Mouse (Mus musculus) intestine, embryonic 15.5 days (tissue): ENCODE data around the gene Ldb2. TPM values are rescaled to one million over a fixed set of nuclear protein-coding genes. Genes with fewer than 3 reads are reported as not detected.

Source experiments
- ATAC-seq: fragments of 200-750 bp; cut with Nextera tagmentation; 2 replicates; pipeline ENCODE4 v1.8.0; 2017; ENCODE audit warnings: moderate TSS enrichment, moderate library complexity
- H3K27ac ChIP-seq: fragments of 300-500 bp; sonication (generic); 2 replicates; pipeline ENCODE4 v1.5.1; 2015; ENCODE audit warnings: mild to moderate bottlenecking, inconsistent platforms
- H3K27me3 ChIP-seq: fragments of 300-500 bp; sonication (generic); replicated peaks from 2 replicates; pipeline ENCODE4 v1.6.1; 2015; ENCODE audit warnings: inconsistent platforms
- H3K36me3 ChIP-seq: fragments of 300-500 bp; sonication (generic); 2 replicates; pipeline ENCODE4 v1.6.1; 2015; ENCODE audit warnings: inconsistent platforms
- H3K4me1 ChIP-seq: fragments of 300-500 bp; sonication (generic); replicated peaks from 2 replicates; pipeline ENCODE4 v1.6.1; 2015; ENCODE audit warnings: inconsistent platforms
- H3K4me2 ChIP-seq: fragments of 300-500 bp; sonication (generic); replicated peaks from 2 replicates; pipeline ENCODE4 v1.6.1; 2015; ENCODE audit warnings: mild to moderate bottlenecking, inconsistent platforms
- H3K4me3 ChIP-seq: fragments of 300-500 bp; sonication (generic); replicated peaks from 2 replicates; pipeline ENCODE4 v1.5.1; 2015; ENCODE audit warnings: inconsistent platforms
- H3K9ac ChIP-seq: fragments of 300-500 bp; sonication (generic); 2 replicates; pipeline ENCODE4 v1.6.1; 2015; ENCODE audit warnings: inconsistent platforms
- H3K9me3 ChIP-seq: fragments of 300-500 bp; sonication (generic); 2 replicates; pipeline ENCODE4 v1.6.1; 2016; ENCODE audit warnings: inconsistent platforms
- WGBS: fragments of 180-500 bp; shearing (Covaris S2); methylation state at CpG from one replicate; pipeline ENCODE4 v1.1.7; 2015; 5-methylcytosine and 5-hydroxymethylcytosine counted together
- polyA plus RNA-seq: library from polyadenylated mRNA; unstranded; fragments of >200 nt; fragmentation: Nextera tagmentation; extraction: Ambion mirVana; gene quantifications from 2 replicates; pipeline ENCODE4 v1.2.1, GENCODE M21; 2015

Gene Ldb2
- polyA plus RNA-seq, 1 experiment from 2014 or later = 39.0 TPM

DNA sequence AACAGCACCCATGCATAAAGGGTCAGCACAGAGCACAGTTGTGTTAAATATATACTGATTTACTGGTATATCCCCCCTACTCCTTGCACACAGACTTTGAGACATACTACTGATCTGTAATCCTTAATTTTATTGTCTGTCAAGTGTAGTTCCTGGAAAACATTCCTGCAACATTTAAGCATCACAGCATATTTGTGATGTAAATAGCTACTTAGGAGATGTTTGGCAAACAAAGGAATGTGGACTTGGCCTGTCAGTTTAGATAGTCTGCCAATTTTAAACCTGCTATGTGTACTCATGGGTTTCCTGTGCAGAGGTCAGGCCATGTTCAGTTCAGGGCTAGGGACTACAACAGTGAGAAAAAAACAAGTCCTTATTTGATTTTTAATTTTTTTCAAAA, 246.3 kb downstream of the Ldb2 start:
- no peak overlapping the region for H3K9ac ChIP-seq
- no peaks in the 10 kb centered on the region for H3K36me3 ChIP-seq
- ATAC-seq = no peak
- no peaks in the 10 kb centered on the region for H3K27me3 ChIP-seq
- H3K27ac ChIP-seq = no peak overlapping the region
- H3K9me3 ChIP-seq = no peaks in the 10 kb centered on the region
- H3K4me1 ChIP-seq = no peaks in the 10 kb centered on the region
- no peak overlapping the region for H3K4me3 ChIP-seq
- H3K4me2 ChIP-seq = no peak overlapping the region

DNA sequence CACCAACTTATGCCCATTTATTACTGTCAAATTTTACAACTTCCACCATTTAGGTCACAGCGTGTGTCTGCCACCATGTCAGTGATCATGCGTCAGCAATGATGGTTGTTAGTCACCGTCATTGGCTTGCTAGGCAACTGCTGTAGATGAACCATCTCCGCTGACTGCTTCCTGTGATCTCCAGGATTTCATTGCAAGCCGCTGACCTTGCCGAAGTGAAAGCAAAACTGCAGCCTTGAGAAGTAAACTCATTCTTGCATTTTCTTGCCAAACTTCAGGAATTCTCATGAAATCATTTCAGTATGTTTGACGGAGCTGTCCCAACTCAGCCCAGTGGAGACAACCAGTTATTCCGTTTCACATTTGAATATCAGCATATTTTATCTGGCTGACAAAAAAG, 247.4 kb downstream of the Ldb2 start:
- WGBS = 85% methylated on average over 8 of the region's 8 CpGs
- Histone ChIP-seq H3K4me2 (no peak overlapping the region), H3K4me1 (no peaks in the 10 kb centered on the region), H3K36me3 (no peaks in the 10 kb centered on the region), H3K9me3 (no peaks in the 10 kb centered on the region), H3K27me3 (no peaks in the 10 kb centered on the region), H3K27ac (no peak overlapping the region), H3K4me3 (no peak overlapping the region), H3K9ac (no peak overlapping the region)
- no peak for ATAC-seq

DNA sequence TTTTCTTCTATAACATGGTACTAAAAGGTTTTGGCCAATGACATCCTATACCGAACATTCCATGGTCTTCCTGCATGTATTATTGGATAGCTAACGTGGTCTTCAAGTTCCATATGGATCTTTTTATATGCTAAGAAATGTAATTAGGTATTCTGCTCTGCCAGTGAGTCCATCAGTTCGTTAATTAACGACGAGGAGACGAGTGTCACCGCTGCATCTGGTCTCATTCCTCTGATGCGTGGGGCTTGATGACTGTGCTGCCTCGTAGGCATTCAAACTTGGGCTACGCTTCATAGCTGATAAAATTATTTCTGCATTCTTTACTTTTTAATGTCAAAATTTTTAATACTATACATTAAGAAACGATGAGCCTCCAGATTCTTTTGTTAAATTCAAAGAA, 251.0 kb downstream of the Ldb2 start:
- no peak overlapping the region for H3K4me2 ChIP-seq
- H3K27ac ChIP-seq = no peak overlapping the region
- no peaks in the 10 kb centered on the region for H3K27me3 ChIP-seq
- no peaks in the 10 kb centered on the region for H3K9me3 ChIP-seq
- H3K9ac ChIP-seq = no peak overlapping the region
- H3K4me1 ChIP-seq = no peaks in the 10 kb centered on the region
- no peak overlapping the region for H3K4me3 ChIP-seq
- no peak for ATAC-seq
- WGBS = 89% methylated on average over 11 of the region's 11 CpGs
- H3K36me3 ChIP-seq = no peaks in the 10 kb centered on the region

DNA sequence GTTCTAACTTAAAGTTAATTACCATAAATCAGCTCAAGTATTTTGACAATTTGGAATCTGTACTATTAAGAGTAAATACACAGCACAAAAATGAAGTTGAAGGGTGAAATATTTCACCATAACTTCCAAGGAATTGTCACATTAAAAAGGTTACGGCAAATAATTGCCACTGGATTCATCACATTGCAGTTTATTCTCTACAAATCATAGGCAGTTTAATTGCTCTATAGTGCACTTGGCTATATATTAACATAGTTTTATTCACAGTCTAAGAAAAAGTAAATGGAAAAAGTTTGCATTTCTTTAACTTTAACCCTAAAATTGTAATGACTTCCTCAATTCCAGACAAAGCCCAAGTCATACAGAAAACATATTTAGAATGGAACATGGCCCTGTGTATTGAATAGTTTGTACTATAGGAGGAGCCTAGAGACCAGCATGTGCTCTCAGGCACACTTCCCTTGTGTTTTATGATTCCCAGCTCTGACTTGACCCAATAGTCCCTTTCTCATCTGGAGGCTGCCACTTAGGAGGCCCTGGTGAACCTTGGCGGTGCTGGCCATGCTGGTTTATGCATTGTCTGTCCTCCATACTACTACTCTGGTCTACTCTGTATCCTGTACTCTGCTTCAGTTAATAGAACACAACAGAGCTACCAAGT, 255.9 kb downstream of the Ldb2 start:
- no peaks in the 10 kb centered on the region for H3K4me1 ChIP-seq
- no peaks in the 10 kb centered on the region for H3K27me3 ChIP-seq
- no peak overlapping the region for H3K4me2 ChIP-seq
- H3K9ac ChIP-seq = no peak overlapping the region
- H3K27ac ChIP-seq = no peak overlapping the region
- H3K9me3 ChIP-seq = no peaks in the 10 kb centered on the region
- ATAC-seq = no peak
- 80% methylated on average over 2 of the region's 2 CpGs for WGBS
- H3K4me3 ChIP-seq = no peak overlapping the region
- H3K36me3 ChIP-seq = no peaks in the 10 kb centered on the region

DNA sequence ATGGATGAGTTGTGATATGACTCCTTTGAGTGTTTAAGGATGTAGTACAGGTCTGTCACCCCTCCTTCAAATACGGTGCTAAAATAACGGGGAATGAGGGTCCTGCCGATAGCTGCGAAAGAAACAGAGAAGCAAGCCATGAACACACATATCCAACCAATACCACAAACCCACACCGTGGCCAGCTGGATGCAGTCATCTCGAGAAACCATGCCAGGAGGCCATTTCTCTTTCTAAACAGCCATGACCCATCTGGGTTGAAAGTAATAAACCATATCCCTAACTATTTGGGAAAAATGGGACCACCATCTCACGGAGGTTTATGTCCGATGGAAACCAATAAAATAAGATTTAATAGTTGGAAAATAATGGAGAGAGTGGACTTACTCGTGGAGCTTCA, 257.7 kb downstream of the Ldb2 start:
- H3K4me3 ChIP-seq = no peak overlapping the region
- no peaks in the 10 kb centered on the region for H3K36me3 ChIP-seq
- ATAC-seq = no peak
- no peaks in the 10 kb centered on the region for H3K9me3 ChIP-seq
- H3K4me1 ChIP-seq = no peaks in the 10 kb centered on the region
- no peak overlapping the region for H3K9ac ChIP-seq
- H3K4me2 ChIP-seq = no peak overlapping the region
- no peaks in the 10 kb centered on the region for H3K27me3 ChIP-seq
- no peak overlapping the region for H3K27ac ChIP-seq
- 71% methylated on average over 9 of the region's 9 CpGs for WGBS

DNA sequence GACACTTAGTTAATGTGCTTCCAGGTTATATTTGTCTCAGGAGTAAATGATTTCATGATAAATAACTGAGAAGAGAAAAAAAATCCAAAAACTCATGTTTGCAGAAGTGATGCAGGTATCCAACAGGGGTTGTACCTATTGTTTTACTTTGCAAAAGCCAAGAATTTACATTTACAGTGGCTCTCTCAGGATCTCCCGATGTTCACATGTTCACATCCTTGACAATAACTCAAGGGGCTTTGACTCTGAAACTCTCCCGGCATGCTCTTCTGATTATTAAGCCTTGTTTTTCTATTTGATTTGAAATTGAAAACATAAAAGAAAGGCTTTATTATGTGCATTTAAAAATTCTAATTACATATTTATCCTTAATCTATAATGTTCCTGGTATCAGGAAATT, 260.8 kb downstream of the Ldb2 start:
- Histone ChIP-seq H3K9ac (no peak overlapping the region), H3K4me3 (no peak overlapping the region), H3K4me1 (no peaks in the 10 kb centered on the region), H3K9me3 (no peaks in the 10 kb centered on the region), H3K27ac (no peak overlapping the region), H3K4me2 (no peak overlapping the region), H3K36me3 (no peaks in the 10 kb centered on the region), H3K27me3 (no peaks in the 10 kb centered on the region)
- 72% methylated on average over 2 of the region's 2 CpGs for WGBS
- no peak for ATAC-seq

DNA sequence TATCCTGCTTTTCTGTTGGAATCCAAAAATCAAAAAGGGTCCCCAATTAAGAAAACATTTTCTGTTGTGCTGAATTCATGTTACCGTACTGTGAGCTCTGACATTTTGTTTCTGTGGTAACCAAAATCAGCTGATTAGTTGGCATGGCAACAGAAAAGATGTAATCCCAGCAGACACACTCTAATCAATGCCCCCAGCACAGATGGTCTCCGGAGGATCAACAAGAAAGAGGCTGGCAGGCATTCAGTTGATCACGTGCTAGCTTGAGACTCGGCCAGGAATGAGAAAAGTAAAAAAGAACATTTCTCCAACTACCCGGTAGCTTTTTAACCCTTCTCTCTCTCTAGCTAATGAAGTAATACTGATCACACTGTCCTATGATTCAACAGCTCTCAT, 261.5 kb downstream of the Ldb2 start:
- WGBS = 28% methylated on average over 5 of the region's 5 CpGs
- H3K4me1 ChIP-seq = no peaks in the 10 kb centered on the region
- H3K4me3 ChIP-seq = no peak overlapping the region
- H3K9ac ChIP-seq = no peak overlapping the region
- no peak overlapping the region for H3K27ac ChIP-seq
- no peaks in the 10 kb centered on the region for H3K27me3 ChIP-seq
- ATAC-seq = no peak
- H3K9me3 ChIP-seq = no peaks in the 10 kb centered on the region
- no peaks in the 10 kb centered on the region for H3K36me3 ChIP-seq
- H3K4me2 ChIP-seq = no peak overlapping the region

DNA sequence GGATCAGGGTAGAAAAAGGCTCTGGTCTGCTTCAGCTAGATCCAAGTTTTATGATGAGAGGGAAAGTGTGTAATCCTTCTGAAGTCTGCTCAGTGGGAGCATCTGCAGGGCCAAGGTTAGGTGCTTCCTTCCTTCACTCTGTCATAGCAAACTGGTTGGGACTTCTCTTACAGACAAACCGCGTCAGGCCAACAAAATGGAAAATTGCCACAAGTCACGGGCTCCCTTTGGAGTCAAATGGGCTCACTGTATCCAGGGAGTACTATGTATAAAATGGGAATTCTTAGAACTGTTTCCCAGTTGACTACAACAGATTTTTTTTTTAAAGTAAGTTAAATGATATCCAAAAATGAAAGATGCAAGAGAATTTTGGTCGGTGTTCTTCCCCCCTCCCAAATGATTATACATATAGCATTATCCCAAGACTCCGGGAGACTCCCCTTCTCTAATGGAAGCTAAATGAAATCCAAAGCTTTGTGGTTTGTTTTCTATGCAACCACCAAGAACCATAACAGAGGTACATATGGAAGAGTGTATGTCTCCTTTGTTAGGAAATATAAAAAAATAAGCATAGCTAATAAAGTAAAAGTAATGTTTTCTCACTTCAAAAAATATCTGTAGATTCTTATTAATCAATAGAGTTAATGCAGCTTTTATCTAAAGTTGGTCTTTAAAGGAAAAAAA, 262.0 kb downstream of the Ldb2 start:
- no peak for ATAC-seq

DNA sequence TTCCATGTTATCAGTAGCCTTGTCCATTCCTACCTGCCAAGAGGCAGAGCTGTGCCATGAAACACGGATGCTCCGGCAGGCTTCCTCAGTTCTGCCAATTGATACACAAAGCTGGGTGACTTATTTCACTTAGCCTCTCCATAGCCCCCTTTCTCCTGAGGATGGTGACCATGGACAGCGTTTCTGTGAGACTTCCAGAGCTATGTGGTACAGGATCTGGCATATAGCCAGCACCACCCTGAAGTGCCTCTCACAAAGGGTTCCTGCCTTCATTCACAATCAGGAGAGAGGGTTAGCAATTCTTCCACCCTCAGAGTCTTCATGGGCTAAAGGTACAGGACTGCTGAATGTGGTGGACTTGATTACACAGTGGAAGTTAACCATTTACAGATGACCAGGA, 270.0 kb downstream of the Ldb2 start:
- H3K27me3 ChIP-seq = no peaks in the 10 kb centered on the region
- H3K9ac ChIP-seq = no peak overlapping the region
- WGBS = 50% methylated on average over 3 of the region's 3 CpGs
- no peaks in the 10 kb centered on the region for H3K36me3 ChIP-seq
- no peak overlapping the region for H3K4me3 ChIP-seq
- no peaks in the 10 kb centered on the region for H3K4me1 ChIP-seq
- no peak overlapping the region for H3K27ac ChIP-seq
- no peak overlapping the region for H3K4me2 ChIP-seq
- H3K9me3 ChIP-seq = no peaks in the 10 kb centered on the region
- no peak for ATAC-seq

More for the DNA sequence above, 262.0 kb downstream of the Ldb2 start:
- Histone ChIP-seq H3K36me3 (no peaks in the 10 kb centered on the region), H3K27me3 (no peaks in the 10 kb centered on the region), H3K4me2 (no peak overlapping the region), H3K4me3 (no peak overlapping the region), H3K9me3 (no peaks in the 10 kb centered on the region), H3K9ac (no peak overlapping the region), H3K4me1 (no peaks in the 10 kb centered on the region), H3K27ac (no peak overlapping the region)
- WGBS = 88% methylated on average over 5 of the region's 5 CpGs

DNA sequence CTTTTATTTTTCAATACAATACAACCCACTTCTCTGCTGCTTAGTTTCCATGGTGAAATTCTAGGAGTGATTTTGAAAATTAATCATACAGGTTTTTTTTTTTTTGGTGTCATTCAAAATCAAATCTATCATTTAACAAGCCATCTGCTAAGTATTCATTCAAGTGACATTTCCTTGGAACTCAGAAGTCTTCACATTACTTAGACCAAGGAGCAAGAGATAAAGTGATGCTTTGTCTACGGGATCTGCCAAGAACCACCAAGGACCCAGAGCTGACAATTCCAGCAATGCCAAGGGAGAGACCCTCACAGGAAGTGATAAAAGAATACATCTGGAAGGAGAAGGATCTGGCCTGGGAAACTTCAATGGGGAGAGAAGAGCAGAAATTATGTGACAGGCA, 270.5 kb downstream of the Ldb2 start:
- H3K36me3 ChIP-seq = no peaks in the 10 kb centered on the region
- 83% methylated on average over 1 of the region's 1 CpGs for WGBS
- no peak overlapping the region for H3K27ac ChIP-seq
- no peaks in the 10 kb centered on the region for H3K9me3 ChIP-seq
- no peak overlapping the region for H3K4me2 ChIP-seq
- no peak for ATAC-seq
- no peaks in the 10 kb centered on the region for H3K27me3 ChIP-seq
- no peak overlapping the region for H3K4me3 ChIP-seq
- no peaks in the 10 kb centered on the region for H3K4me1 ChIP-seq
- H3K9ac ChIP-seq = no peak overlapping the region

DNA sequence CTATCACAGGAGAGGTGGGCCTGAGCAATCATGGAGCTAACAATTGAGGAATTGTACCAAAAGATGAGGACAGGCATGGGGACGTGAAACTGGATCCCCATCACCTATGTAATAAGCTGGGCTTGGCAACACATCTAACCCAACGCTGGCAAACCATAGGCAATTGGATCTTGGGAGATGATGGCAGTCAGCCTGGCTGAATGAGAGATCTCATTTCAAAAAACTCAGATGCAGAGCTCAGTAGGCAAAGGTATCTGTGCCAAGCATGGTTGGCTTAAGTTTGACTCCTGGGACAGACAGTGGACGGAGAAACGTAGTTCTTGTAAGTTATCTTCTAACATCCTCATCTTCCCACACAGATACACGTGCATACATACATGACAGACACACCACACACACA, 294.3 kb downstream of the Ldb2 start:
- H3K27ac ChIP-seq = no peak overlapping the region
- H3K9ac ChIP-seq = no peak overlapping the region
- H3K4me3 ChIP-seq = no peak overlapping the region
- H3K36me3 ChIP-seq = no peaks in the 10 kb centered on the region
- no peaks in the 10 kb centered on the region for H3K9me3 ChIP-seq
- no peak for ATAC-seq
- no peak overlapping the region for H3K4me2 ChIP-seq
- WGBS = 93% methylated on average over 5 of the region's 5 CpGs
- H3K4me1 ChIP-seq = no peaks in the 10 kb centered on the region
- H3K27me3 ChIP-seq = no peaks in the 10 kb centered on the region

DNA sequence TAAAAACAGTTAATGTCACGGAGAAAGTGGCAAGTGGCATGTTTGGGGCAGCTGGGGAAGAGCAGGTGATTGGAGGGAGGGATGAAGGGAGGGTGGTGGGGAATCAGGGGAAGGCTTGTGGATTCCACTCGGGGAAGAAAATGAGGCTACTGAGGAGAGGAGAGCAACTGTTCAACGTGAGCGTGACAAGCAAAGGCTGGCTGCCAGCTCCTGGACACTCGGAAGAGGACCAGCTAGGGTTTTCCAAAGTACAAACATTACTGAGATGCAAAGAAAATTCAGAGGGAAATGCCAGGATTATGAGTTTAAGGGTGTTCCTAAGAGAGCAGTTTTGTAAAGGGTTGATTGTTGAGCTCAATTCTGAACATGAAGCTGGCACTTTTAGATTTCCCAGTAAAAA, 294.7 kb downstream of the Ldb2 start:
- H3K9ac ChIP-seq = no peak overlapping the region
- H3K4me3 ChIP-seq = no peak overlapping the region
- ATAC-seq = no peak
- no peaks in the 10 kb centered on the region for H3K36me3 ChIP-seq
- H3K4me2 ChIP-seq = no peak overlapping the region
- no peaks in the 10 kb centered on the region for H3K4me1 ChIP-seq
- H3K27ac ChIP-seq = no peak overlapping the region
- WGBS = 64% methylated on average over 5 of the region's 5 CpGs
- no peaks in the 10 kb centered on the region for H3K9me3 ChIP-seq
- no peaks in the 10 kb centered on the region for H3K27me3 ChIP-seq

DNA sequence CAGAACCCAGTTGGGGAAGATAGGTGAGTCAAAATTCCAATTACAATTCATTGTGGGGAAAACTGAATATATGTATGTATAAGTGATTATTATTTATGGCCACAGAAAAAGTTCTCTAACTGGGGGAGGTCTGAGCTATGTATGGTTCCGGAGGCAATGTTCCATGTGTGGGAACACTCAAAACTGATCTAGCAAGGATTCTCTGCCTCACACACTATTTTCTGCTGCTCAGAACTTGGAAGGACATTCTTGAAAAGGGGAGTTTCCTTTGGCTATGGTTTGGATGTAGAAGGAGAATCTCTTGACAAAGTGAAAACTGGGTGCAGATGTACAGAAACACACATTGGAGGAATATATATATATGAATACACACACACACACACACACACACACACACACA, 301.3 kb downstream of the Ldb2 start:
- Histone ChIP-seq H3K27ac (no peak overlapping the region), H3K4me2 (no peak overlapping the region), H3K36me3 (no peaks in the 10 kb centered on the region), H3K9ac (no peak overlapping the region), H3K27me3 (no peaks in the 10 kb centered on the region), H3K9me3 (no peaks in the 10 kb centered on the region), H3K4me1 (no peaks in the 10 kb centered on the region), H3K4me3 (no peak overlapping the region)
- no peak for ATAC-seq
- WGBS = 89% methylated on average over 1 of the region's 1 CpGs
